Mouse (Mus musculus): ENCODE data around the gene Naaladl1.

GRCm38 (mm10) chr19:6066571-6066970, 39.0 kb upstream of the Naaladl1 start:
- TF ChIP-seq POLR2A (IDR thresholded peaks at IDR 0.05; ENCODE audit: insufficient read length, low read depth): no peak
- TF ChIP-seq E2F4 (IDR thresholded peaks at IDR 0.05; ENCODE audit: insufficient read depth): no peak
- no peak for TF ChIP-seq POLR2AphosphoS2 (IDR thresholded peaks at IDR 0.05; ENCODE audit: insufficient read length, low read depth)
- no peak for TF ChIP-seq USF1 (IDR thresholded peaks at IDR 0.05; ENCODE audit: low read depth)
- TF ChIP-seq TCF12 (IDR thresholded peaks at IDR 0.05; ENCODE audit: insufficient read depth, poor library complexity, severe bottlenecking): no peak
- no peak for TF ChIP-seq MAX (IDR thresholded peaks at IDR 0.05; ENCODE audit: low read depth)
- TF ChIP-seq CEBPB (IDR thresholded peaks at IDR 0.05; ENCODE audit: insufficient read depth, poor library complexity, severe bottlenecking): no peak
- TF ChIP-seq MYOG (IDR thresholded peaks at IDR 0.05; ENCODE audit: control insufficient read depth in 1 of 3, insufficient read depth in 1 of 3, insufficient read length in 2 of 3, low read depth in 2 of 3): no peak
- no peak for TF ChIP-seq SRF (IDR thresholded peaks at IDR 0.05; ENCODE audit: control insufficient read depth, insufficient read length, low read depth)
- TF ChIP-seq MYOD1 (IDR thresholded peaks at IDR 0.05; ENCODE audit: control insufficient read depth in 1 of 3, insufficient read length in 2 of 3, low read depth in 2 of 3): no peak
